Mouse (Mus musculus) lung, postnatal 14 days (tissue): ENCODE results near the gene Apc2.

ENCODE experiments used
- DNase-seq: peaks from one replicate; pipeline ENCODE4 v3.0.0; 2021

Apc2 gene

GRCm38 (mm10) chr10:80264341-80265148 lies 31.2 kb upstream of the Apc2 start:
- DNase-seq = peak; percentile 99

GRCm38 (mm10) chr10:80265149-80265486 lies 30.7 kb upstream of the Apc2 start:
- DNase-seq = no peak

GRCm38 (mm10) chr10:80270099-80270498 lies 25.7 kb upstream of the Apc2 start:
- no peak for DNase-seq

- DNase-seq = no peak
Observed at GRCm38 (mm10) chr10:80270734-80271181, 25.0 kb upstream of the Apc2 start.

- DNase-seq = no peak
Observed at GRCm38 (mm10) chr10:80271186-80271843, 24.5 kb upstream of the Apc2 start.

- DNase-seq = no peak
Observed at GRCm38 (mm10) chr10:80271870-80272585, 23.7 kb upstream of the Apc2 start.

- DNase-seq = no peak
Observed at GRCm38 (mm10) chr10:80273847-80274246, 21.9 kb upstream of the Apc2 start.

- no peak for DNase-seq
Observed at GRCm38 (mm10) chr10:80276238-80276637, 19.5 kb upstream of the Apc2 start.

- no peak for DNase-seq
Observed at GRCm38 (mm10) chr10:80278390-80278789, 17.4 kb upstream of the Apc2 start.

GRCm38 (mm10) chr10:80279273-80279672 lies 16.5 kb upstream of the Apc2 start:
- no peak for DNase-seq

GRCm38 (mm10) chr10:80281304-80281703 lies 14.5 kb upstream of the Apc2 start:
- no peak for DNase-seq

- peak; percentile 69 for DNase-seq
Observed at GRCm38 (mm10) chr10:80281921-80282371, 13.8 kb upstream of the Apc2 start.

GRCm38 (mm10) chr10:80282481-80283441 lies 13.0 kb upstream of the Apc2 start:
- no peak for DNase-seq

GRCm38 (mm10) chr10:80285222-80286070 lies 10.3 kb upstream of the Apc2 start:
- no peak for DNase-seq

- no peak for DNase-seq
Observed at GRCm38 (mm10) chr10:80288097-80288496, 7.7 kb upstream of the Apc2 start.

GRCm38 (mm10) chr10:80288657-80289056 lies 7.1 kb upstream of the Apc2 start:
- DNase-seq = no peak

- peak; percentile 96 for DNase-seq
Observed at GRCm38 (mm10) chr10:80292251-80293146, 3.3 kb upstream of the Apc2 start, which contains the start of gene Rps15. Rps15 (plus strand) TSS chr10:80292453.

GRCm38 (mm10) chr10:80293325-80293724 lies 2.5 kb upstream of the Apc2 start:
- no peak for DNase-seq

- no peak for DNase-seq
Observed at GRCm38 (mm10) chr10:80294311-80294710, 1.5 kb upstream of the Apc2 start.

GRCm38 (mm10) chr10:80294788-80295303 lies 931 bp upstream of the Apc2 start:
- no peak for DNase-seq
